12 mouse cellular contexts compared by ENCODE assay signal in the genomic region with DNA sequence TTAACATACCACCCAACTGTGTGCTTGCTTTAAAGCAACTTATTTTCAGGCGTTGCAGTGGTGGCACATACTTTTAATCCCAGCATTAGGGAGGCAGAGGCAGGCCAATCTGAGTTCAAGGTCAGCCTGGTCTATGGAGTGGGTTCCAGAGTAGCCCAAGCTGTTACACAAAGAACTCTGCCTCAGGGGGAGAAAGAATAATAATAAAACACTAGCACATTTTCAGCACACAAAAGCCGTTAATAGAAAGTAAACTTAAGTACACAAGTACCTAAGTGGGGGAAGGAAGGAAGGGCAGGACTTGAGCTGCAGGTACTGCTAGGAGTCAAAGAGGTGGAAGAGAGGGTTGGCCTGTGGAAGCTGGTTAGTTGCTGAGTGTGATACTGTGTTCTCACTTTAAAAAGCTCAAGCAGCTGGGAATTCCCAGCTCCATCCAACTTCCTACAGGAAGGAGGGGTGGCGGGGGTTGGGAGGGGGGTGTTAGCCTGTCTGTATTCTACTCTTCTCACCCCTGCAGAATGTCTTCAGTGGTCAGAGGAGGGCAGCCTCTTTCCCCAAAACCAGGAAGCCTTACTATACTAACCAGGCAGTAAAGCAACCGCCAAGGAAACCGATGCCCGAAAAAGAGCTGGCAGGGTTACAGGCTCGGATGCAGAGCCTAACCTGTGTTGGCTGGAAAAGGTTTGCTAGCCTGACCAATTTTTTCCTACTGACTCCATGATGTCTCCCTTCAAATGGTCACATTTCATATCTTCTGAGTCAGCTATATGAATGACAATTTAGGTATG. TPM values are rescaled to one million over a fixed set of nuclear protein-coding genes. Genes with fewer than 3 reads are reported as not detected.
DNase-seq lines count a peak whose midpoint lies in the region; ATAC-seq and TF ChIP-seq lines count a peak whose summit lies in the region.
"Had no signal": no experiment of that assay in that cellular context is flagged by ENCODE, and none has a peak within 500 bp of the region (broad histone marks: within the 10 kb centered on the region; RNA-seq: fewer than 3 reads in every experiment).

No protein-coding gene starts in this region.

- no peak for TF ChIP-seq CTCF in liver, adult 2 months (IDR thresholded peaks at IDR 0.05; ENCODE audit: low read depth, low read length)

- H3K36me3 ChIP-seq in heart, embryonic 14.5 days (ENCODE audit: control insufficient read depth, insufficient read depth, low read length), result peaks cover 9% of the 10 kb centered on the region
- H3K36me3 ChIP-seq in liver, adult 2 months (ENCODE audit: control insufficient read depth, insufficient read depth, low read length), result peaks cover 2% of the 10 kb centered on the region; the same call in 1 of the 2 replicates
- H3K36me3 ChIP-seq in liver, embryonic 15.5 days (replicated peaks), result no peaks in the 10 kb centered on the region; the same call in 1 of the 2 replicates

- H3K4me2 ChIP-seq in heart, embryonic 14.5 days (ENCODE audit: low read length), result peak overlapping the region; percentile 14
- no peak overlapping the region for H3K4me2 ChIP-seq in liver, embryonic 15.5 days

- intact Hi-C loops in heart, postnatal 36 days (cut with DNase I), result loop anchor here (10.0 kb wide), 1 partner anchor 268 kb away; the partner anchor contains the start of gene Gm20715

- peak overlapping the region; percentile 30 to 79 for H3K27ac ChIP-seq in heart, embryonic 14.5 days (replicated peaks in 1 of 2; ENCODE audit: control insufficient read depth in 1 of 2, insufficient read depth in 1 of 2, low read depth in 2 of 2, low read length in 2 of 2)
- H3K27ac ChIP-seq in liver, adult 2 months (replicated peaks; ENCODE audit: insufficient read depth, low read depth, low read length), result peak overlapping the region; percentile 55
- H3K27ac ChIP-seq in liver, embryonic 15.5 days (replicated peaks), result 0 out of 2 replicates have a peak overlapping the region, but pooled peaks have one; percentile 38

- no peak for ATAC-seq in heart, embryonic 14.5 days (ENCODE audit: insufficient number of reproducible peaks, insufficient read depth, low FRiP score, low read depth)
- no peak for ATAC-seq in liver, embryonic 15.5 days (ENCODE audit: insufficient read depth)
- ATAC-seq in inflammation-experienced regulatory T-cells, adult 6 months, result no peak
- ATAC-seq: forebrain, embryonic 16.5 days had no signal

- no peak for TF ChIP-seq POLR2A in liver, adult 2 months (IDR thresholded peaks at IDR 0.05; ENCODE audit: extremely low read depth, insufficient read depth, low read length)

- peaks cover 50 to 71% of the 10 kb centered on the region in 2 experiments for H3K4me1 ChIP-seq in heart, embryonic 14.5 days (ENCODE audit: control insufficient read depth in 2 of 2, insufficient read depth in 2 of 2, low read length in 2 of 2)
- H3K4me1 ChIP-seq in liver, adult 2 months (ENCODE audit: control insufficient read depth, insufficient read depth, low read length), result peaks cover 47% of the 10 kb centered on the region
- H3K4me1 ChIP-seq in liver, embryonic 15.5 days (replicated peaks), result peaks cover 72% of the 10 kb centered on the region

- WGBS in heart, embryonic 14.5 days, result 50% methylated on average over 7 of the region's 7 CpGs
- 28% methylated on average over 7 of the region's 7 CpGs for WGBS in liver, adult 2 months
- WGBS in liver, embryonic 15.5 days (ENCODE audit: insufficient replicate concordance), result 70% methylated on average over 7 of the region's 7 CpGs

- H3K9ac ChIP-seq in heart, embryonic 14.5 days (ENCODE audit: low read length), result 0 out of 2 replicates have a peak overlapping the region, but pooled peaks have one; percentile 13
- no peak overlapping the region for H3K9ac ChIP-seq in liver, adult 2 months (ENCODE audit: low read depth, low read length)
- H3K9ac ChIP-seq in liver, embryonic 15.5 days, result no peak overlapping the region

- no peaks in the 10 kb centered on the region for H3K9me3 ChIP-seq in heart, embryonic 14.5 days (ENCODE audit: control insufficient read depth, low read length)
- no peaks in the 10 kb centered on the region for H3K9me3 ChIP-seq in liver, embryonic 15.5 days (replicated peaks)

- H3K27me3 ChIP-seq in heart, embryonic 14.5 days (ENCODE audit: control insufficient read depth, insufficient read depth, low read length), result no peaks in the 10 kb centered on the region
- no peaks in the 10 kb centered on the region for H3K27me3 ChIP-seq in liver, adult 2 months (ENCODE audit: control insufficient read depth, insufficient read depth, low read length)
- H3K27me3 ChIP-seq in liver, embryonic 15.5 days, result no peaks in the 10 kb centered on the region

- no peak overlapping the region for H3K4me3 ChIP-seq in heart, embryonic 14.5 days (ENCODE audit: control insufficient read depth in 1 of 2, insufficient read depth in 1 of 2, low read depth in 1 of 2, low read length in 2 of 2)
- H3K4me3 ChIP-seq in liver, adult 2 months (ENCODE audit: insufficient read depth, low read depth, low read length), result no peak overlapping the region
- no peak overlapping the region for H3K4me3 ChIP-seq in liver, embryonic 15.5 days (replicated peaks)

- DNase-seq in heart, postnatal 36 days, result no peak
- no peak for DNase-seq in liver, adult 2 months (ENCODE audit: extremely low read depth, low read depth, low spot score)
- DNase-seq in liver (no peak), ZHBTc4 (ENCODE audit: low read depth, low spot score) (peak; percentile 74)
- no peak for DNase-seq in urinary bladder, postnatal 14 days (ENCODE audit: low spot score)
- DNase-seq: lung, adult 2 months had no signal

- H3K79me2 ChIP-seq in liver, adult 2 months (ENCODE audit: control insufficient read depth, insufficient read depth, low read length), result peaks cover 72% of the 10 kb centered on the region

RNA-seq across cellular contexts. Expression of gene Zfp787, which starts 9.4 kb away (rescaled TPM):
- polyA plus RNA-seq in heart, embryonic 14.5 days (2014; fragmentation: Nextera tagmentation; extraction: Ambion mirVana), result 11.8 and 12.2 TPM in 2 replicates
- 10 to 100 TPM; 30.2 to 34.0 TPM for total RNA-seq in heart, postnatal 36 days (2021)
- total RNA-seq in liver, adult 2 months (2014; rRNA removed), result 33.7 and 36.8 TPM in 2 replicates
- 46.0 and 51.7 TPM in 2 replicates for polyA plus RNA-seq in liver, adult 2 months (2012; rRNA removed)
- polyA plus RNA-seq in liver, embryonic 15.5 days (2015; fragmentation: Nextera tagmentation; extraction: Ambion mirVana), result 9.8 and 10.1 TPM in 2 replicates
- polyA plus RNA-seq in inflammation-experienced regulatory T-cells, adult 6 months (2017; shearing (Covaris generic)), result 1 to 10 TPM; 4.2 to 5.8 (median 4.3) TPM

RNA-seq across cellular contexts. Expression of gene Zfp444, which starts 25.6 kb away (rescaled TPM):
- polyA plus RNA-seq in heart, embryonic 14.5 days (2014; fragmentation: Nextera tagmentation; extraction: Ambion mirVana), result 29.3 and 31.4 TPM in 2 replicates
- total RNA-seq in heart, postnatal 36 days (2021), result 10 to 100 TPM in 1 of 2 experiments, 1 to 10 TPM in 1; 9.4 to 11.4 TPM
- 11.0 and 17.5 TPM in 2 replicates for total RNA-seq in liver, adult 2 months (2014; rRNA removed)
- 23.9 and 29.7 TPM in 2 replicates for polyA plus RNA-seq in liver, adult 2 months (2012; rRNA removed)
- 18.2 and 22.2 TPM in 2 replicates for polyA plus RNA-seq in liver, embryonic 15.5 days (2015; fragmentation: Nextera tagmentation; extraction: Ambion mirVana)
- polyA plus RNA-seq in inflammation-experienced regulatory T-cells, adult 6 months (2017; shearing (Covaris generic)), result 1 to 10 TPM; 6.3 to 7.5 (median 6.4) TPM

RNA-seq across cellular contexts. Expression of gene Galp, which starts 50.5 kb away (rescaled TPM):
- polyA plus RNA-seq in heart, embryonic 14.5 days (2014; fragmentation: Nextera tagmentation; extraction: Ambion mirVana), result not detected in 2 replicates
- not detected for total RNA-seq in heart, postnatal 36 days (2021)
- not detected in 2 replicates for total RNA-seq in liver, adult 2 months (2014; rRNA removed)
- polyA plus RNA-seq in liver, adult 2 months (2012; rRNA removed), result not detected in 2 replicates
- not detected in 2 replicates for polyA plus RNA-seq in liver, embryonic 15.5 days (2015; fragmentation: Nextera tagmentation; extraction: Ambion mirVana)
- polyA plus RNA-seq in inflammation-experienced regulatory T-cells, adult 6 months (2017; shearing (Covaris generic)), result not detected
- total RNA-seq: granulocyte monocyte progenitor cell, adult 5-6 weeks had no signal
- polyA plus RNA-seq: forebrain, embryonic 16.5 days; lung, adult 2 months; neural tube, embryonic 11.5 days had no signal
